Mouse (Mus musculus): ENCODE results near the gene Hhip. TPM values are rescaled to one million over a fixed set of nuclear protein-coding genes. Genes with fewer than 3 reads are reported as not detected.

Gene Hhip
- polyA plus RNA-seq, 1 experiment: 4.6 TPM

DNA sequence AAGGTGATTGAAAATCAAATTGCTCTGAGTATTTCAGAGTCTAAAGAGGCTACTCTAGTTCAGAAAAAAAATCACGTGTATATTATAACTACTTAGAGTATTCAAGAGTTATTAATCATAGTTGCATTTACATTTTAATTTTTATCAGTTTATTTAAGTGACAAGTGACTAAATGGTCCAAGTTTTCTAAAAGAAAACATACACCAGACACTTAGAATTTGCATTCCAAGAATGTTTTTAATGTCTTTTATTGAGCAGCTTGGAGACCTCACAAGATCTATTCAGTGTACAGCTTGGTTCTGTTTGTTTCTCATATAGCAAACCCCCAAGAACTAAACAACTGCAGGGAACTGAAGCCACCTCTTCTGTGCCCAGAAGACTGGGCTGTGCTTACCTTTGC is 5.0 kb downstream of the Hhip start:
- H3K4me3 ChIP-seq (replicated peaks; ENCODE audit: insufficient read depth, low read depth, low read length): no peak overlapping the region
- H3K27me3 ChIP-seq (ENCODE audit: control insufficient read depth, insufficient read depth, low read length): no peaks in the 10 kb centered on the region; the same call in 1 of the 2 replicates
- TF ChIP-seq POLR2A (IDR thresholded peaks at IDR 0.05; ENCODE audit: borderline replicate concordance, insufficient read depth, low read length) (no peak), CTCF (IDR thresholded peaks at IDR 0.05; ENCODE audit: borderline replicate concordance, insufficient read depth, low read depth, low read length) (no peak)
- DNase-seq: no peak
- H3K4me1 ChIP-seq (ENCODE audit: control insufficient read depth, insufficient read depth, low read length): no peaks in the 10 kb centered on the region
- WGBS: 85% methylated on average over 1 of the region's 1 CpGs
- no peak overlapping the region for H3K27ac ChIP-seq (ENCODE audit: insufficient read depth, low read length)

DNA sequence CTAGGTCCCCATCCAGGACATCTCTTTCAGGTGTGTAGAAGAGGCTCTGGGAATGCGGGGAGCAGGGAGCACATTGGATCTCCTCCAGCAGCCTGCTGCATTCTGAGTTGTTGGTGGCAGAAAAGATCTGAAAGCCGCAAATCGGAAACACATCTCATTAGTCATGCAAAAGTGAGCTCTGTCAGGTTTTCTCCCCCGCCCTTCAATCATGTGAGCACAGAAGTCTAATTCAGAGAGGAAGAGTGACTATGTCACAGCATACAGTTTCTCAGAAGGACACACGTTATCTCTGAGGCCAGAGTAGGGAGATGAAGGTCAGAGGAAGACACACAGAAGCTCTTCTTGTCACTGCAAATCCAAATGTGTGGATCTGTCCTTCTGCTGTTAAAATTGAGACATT is 6.3 kb downstream of the Hhip start:
- Histone ChIP-seq H3K4me3 (replicated peaks; ENCODE audit: insufficient read depth, low read depth, low read length) (no peak overlapping the region), H3K27ac (ENCODE audit: insufficient read depth, low read length) (no peak overlapping the region), H3K27me3 (ENCODE audit: control insufficient read depth, insufficient read depth, low read length) (no peaks in the 10 kb centered on the region; the same call in 1 of the 2 replicates), H3K4me1 (ENCODE audit: control insufficient read depth, insufficient read depth, low read length) (no peaks in the 10 kb centered on the region)
- WGBS: 17% methylated on average over 5 of the region's 5 CpGs
- no peak for TF ChIP-seq CTCF (IDR thresholded peaks at IDR 0.05; ENCODE audit: borderline replicate concordance, insufficient read depth, low read depth, low read length)
- TF ChIP-seq POLR2A (IDR thresholded peaks at IDR 0.05; ENCODE audit: borderline replicate concordance, insufficient read depth, low read length): no peak
- DNase-seq: no peak

DNA sequence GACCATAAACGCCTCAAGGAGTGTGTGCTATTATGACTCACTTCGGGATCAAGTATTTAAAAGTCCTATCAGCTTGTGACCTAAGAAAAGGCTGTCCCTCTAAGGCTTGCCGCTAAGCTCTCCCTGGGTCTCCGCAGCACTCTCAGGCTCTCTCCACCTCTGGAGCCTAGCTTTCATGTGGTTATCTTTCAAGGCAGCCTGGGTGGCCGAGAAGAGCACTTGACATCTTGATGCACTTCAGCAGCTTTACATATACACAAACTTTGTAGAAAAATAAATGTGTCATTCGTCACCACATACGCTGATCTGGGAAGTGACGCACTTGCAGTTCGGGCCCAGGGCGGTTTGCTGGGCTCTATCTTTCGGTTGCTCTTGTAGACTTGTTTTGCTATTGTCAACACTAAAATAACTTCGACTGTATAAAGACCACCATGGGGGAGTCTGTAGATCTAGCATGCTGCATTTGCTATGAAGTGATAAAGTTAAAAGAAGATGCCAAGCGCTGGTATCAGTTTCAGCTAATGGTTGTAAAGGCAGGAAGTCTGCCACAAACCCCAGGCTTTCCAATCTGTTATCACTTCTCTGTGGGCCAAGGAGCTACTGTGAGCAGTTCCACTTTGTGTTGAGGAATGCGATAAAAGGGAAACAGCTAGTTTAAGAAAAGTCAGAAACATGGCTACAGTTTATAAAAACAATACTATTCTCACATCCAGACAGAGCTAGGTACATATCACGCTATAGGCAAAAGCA is 8.4 kb downstream of the Hhip start:
- Histone ChIP-seq H3K27me3 (ENCODE audit: control insufficient read depth, insufficient read depth, low read length) (no peaks in the 10 kb centered on the region), H3K4me3 (replicated peaks; ENCODE audit: insufficient read depth, low read depth, low read length) (no peak overlapping the region), H3K27ac (ENCODE audit: insufficient read depth, low read length) (no peak overlapping the region), H3K4me1 (ENCODE audit: control insufficient read depth, insufficient read depth, low read length) (no peaks in the 10 kb centered on the region)
- WGBS: 82% methylated on average over 15 of the region's 15 CpGs
- no peak for TF ChIP-seq POLR2A (IDR thresholded peaks at IDR 0.05; ENCODE audit: borderline replicate concordance, insufficient read depth, low read length)
- no peak for TF ChIP-seq CTCF (IDR thresholded peaks at IDR 0.05; ENCODE audit: borderline replicate concordance, insufficient read depth, low read depth, low read length)
- no peak for DNase-seq

DNA sequence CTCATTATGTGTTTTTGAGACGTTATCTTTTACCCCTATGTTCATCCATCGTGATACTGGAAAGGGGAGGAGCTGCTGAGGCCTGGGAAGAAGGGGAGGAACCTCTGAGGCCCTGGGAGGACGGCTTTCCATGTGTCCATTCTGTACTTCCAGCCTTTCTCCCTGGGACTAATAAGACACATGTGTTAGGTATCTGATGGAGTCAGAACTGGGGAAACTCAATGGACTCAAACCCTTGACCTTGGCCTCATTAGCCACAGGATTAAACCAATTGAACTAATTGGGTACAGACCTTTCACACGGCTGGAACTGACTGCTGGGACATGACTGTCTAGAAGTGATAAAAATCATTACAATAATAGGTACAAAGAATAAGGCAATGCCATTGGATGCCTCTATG is 9.6 kb downstream of the Hhip start:
- Histone ChIP-seq H3K4me3 (replicated peaks; ENCODE audit: insufficient read depth, low read depth, low read length) (no peak overlapping the region), H3K4me1 (ENCODE audit: control insufficient read depth, insufficient read depth, low read length) (no peaks in the 10 kb centered on the region), H3K27ac (ENCODE audit: insufficient read depth, low read length) (no peak overlapping the region), H3K27me3 (ENCODE audit: control insufficient read depth, insufficient read depth, low read length) (no peaks in the 10 kb centered on the region)
- WGBS: 66% methylated on average over 4 of the region's 4 CpGs
- TF ChIP-seq POLR2A (IDR thresholded peaks at IDR 0.05; ENCODE audit: borderline replicate concordance, insufficient read depth, low read length): no peak
- no peak for DNase-seq

DNA sequence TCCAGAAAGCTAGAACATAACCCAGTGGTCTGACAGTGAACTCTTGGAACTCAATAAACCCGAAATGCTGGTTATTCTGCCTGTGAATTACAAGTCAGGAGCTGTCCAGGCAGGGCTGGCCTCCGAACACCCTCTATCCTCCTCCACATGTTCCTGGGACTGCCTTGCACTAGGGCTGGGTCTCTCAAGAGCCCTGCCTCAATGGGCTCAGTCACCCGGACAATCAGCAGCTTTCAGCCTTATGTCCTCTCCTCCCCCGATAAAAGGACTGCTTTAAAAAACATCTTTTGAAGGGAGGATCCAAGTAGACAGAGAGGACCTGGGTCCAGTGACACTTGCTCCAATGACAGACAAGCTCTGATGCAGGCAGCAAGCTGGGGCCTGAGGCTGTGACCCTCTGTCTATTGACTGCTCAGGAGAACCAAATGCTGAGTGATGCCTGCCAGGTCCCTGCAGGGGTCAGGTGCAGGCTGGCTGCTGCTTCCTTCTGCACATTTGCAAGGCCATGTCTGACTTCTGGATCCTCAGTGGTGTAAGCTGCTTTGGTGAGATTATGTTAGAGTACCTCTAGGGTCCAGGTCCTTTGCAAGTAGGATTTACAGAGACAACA is 20.1 kb downstream of the Hhip start:
- no peak for DNase-seq
- TF ChIP-seq CTCF (IDR thresholded peaks at IDR 0.05; ENCODE audit: borderline replicate concordance, insufficient read depth, low read depth, low read length): no peak
- no peak for TF ChIP-seq POLR2A (IDR thresholded peaks at IDR 0.05; ENCODE audit: borderline replicate concordance, insufficient read depth, low read length)
- WGBS: 29% methylated on average over 4 of the region's 4 CpGs
- no peak overlapping the region for H3K27ac ChIP-seq (ENCODE audit: insufficient read depth, low read length)
- no peaks in the 10 kb centered on the region for H3K4me1 ChIP-seq (ENCODE audit: control insufficient read depth, insufficient read depth, low read length)
- no peak overlapping the region for H3K4me3 ChIP-seq (replicated peaks; ENCODE audit: insufficient read depth, low read depth, low read length)
- no peaks in the 10 kb centered on the region for H3K27me3 ChIP-seq (ENCODE audit: control insufficient read depth, insufficient read depth, low read length)

DNA sequence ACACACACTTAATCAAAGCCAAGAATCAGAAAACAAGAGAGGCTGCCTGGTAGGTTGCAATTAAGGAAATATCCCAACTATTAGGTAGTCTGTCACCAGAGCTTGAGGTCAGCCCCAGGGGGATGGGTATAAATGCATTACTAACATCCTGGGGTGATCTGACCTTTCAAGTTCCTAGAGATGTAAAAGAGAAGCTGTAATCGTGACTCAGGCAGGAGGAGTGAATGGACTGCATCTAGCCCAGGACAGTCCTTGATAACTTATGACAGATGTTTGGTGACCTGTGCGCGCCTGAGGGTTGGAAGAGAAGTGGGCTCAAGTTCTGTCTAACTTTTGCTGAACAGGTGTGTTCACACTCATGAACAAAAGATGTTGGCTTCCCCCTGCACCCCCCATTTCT is 25.2 kb downstream of the Hhip start:
- Histone ChIP-seq H3K4me1 (ENCODE audit: control insufficient read depth, insufficient read depth, low read length) (no peaks in the 10 kb centered on the region), H3K27me3 (ENCODE audit: control insufficient read depth, insufficient read depth, low read length) (no peaks in the 10 kb centered on the region), H3K4me3 (replicated peaks; ENCODE audit: insufficient read depth, low read depth, low read length) (no peak overlapping the region), H3K27ac (ENCODE audit: insufficient read depth, low read length) (no peak overlapping the region)
- no peak for DNase-seq
- TF ChIP-seq CTCF (IDR thresholded peaks at IDR 0.05; ENCODE audit: borderline replicate concordance, insufficient read depth, low read depth, low read length) (no peak), POLR2A (IDR thresholded peaks at IDR 0.05; ENCODE audit: borderline replicate concordance, insufficient read depth, low read length) (no peak)
- WGBS: 59% methylated on average over 3 of the region's 3 CpGs

DNA sequence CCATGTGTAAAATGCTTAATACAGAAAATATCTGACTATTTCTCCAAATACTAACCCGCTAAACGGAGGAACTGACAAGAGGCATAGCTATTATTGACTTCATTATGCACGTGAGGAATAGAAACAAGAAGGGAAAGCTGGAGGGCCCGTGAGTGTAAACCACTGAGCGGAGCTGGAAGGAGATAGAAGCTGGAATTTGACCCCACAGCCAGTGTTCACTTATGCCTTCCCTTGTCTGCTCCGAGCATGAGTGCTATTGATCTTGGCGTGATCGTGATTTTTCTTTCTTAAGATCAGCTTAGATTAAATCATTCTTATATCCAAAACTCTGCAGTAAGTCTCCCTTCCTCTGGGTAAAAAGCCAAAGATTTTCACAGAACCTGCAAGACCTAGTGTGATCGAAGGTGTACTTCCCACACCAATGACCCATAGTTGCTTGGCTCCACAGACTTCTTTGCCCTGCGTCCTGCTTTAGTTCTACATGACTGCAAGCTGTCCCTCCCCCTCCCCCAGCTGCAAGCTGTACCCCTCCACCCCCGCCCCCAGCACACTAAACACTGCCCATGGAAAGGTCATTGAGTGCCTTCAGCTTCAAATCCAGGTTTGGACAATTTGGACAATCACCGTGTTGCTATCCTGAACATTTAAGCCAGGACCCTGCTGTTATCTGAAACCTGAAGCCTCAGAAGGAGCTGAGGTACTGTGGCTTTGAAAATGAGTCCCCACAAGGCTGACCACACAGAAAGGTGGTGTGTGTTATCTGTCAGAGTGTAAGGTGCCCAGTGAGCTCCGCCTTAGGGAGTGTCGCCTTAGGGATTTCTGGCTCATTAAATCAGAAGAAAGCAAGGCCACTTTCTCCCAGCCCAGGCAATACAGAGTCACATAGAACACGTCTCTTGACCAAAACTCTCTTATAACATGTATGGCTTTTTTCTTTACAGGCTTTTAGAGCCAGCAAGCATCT is 26.2 kb downstream of the Hhip start:
- TF ChIP-seq POLR2A (IDR thresholded peaks at IDR 0.05; ENCODE audit: borderline replicate concordance, insufficient read depth, low read length) (no peak), CTCF (IDR thresholded peaks at IDR 0.05; ENCODE audit: borderline replicate concordance, insufficient read depth, low read depth, low read length) (no peak)
- WGBS: 64% methylated on average over 15 of the region's 15 CpGs
- Histone ChIP-seq H3K4me3 (replicated peaks; ENCODE audit: insufficient read depth, low read depth, low read length) (no peak overlapping the region), H3K27me3 (ENCODE audit: control insufficient read depth, insufficient read depth, low read length) (no peaks in the 10 kb centered on the region), H3K4me1 (ENCODE audit: control insufficient read depth, insufficient read depth, low read length) (no peaks in the 10 kb centered on the region), H3K27ac (ENCODE audit: insufficient read depth, low read length) (no peak overlapping the region)
- DNase-seq: no peak

Measured in cerebellum, adult 2 months (tissue).